Mouse (Mus musculus): ENCODE measurements at regions not wholly inside any gene's neighbourhood (a gene's known extent, or its start where the extent isn't known, plus 50 kb on each side); places are given as distances from the start of the nearest gene placed in this dataset.
"Not testable (repeated sequence)": the region's sequence is repeated elsewhere in the genome, so short reads cannot be mapped to it uniquely, and the experiment has no call there.

DNA sequence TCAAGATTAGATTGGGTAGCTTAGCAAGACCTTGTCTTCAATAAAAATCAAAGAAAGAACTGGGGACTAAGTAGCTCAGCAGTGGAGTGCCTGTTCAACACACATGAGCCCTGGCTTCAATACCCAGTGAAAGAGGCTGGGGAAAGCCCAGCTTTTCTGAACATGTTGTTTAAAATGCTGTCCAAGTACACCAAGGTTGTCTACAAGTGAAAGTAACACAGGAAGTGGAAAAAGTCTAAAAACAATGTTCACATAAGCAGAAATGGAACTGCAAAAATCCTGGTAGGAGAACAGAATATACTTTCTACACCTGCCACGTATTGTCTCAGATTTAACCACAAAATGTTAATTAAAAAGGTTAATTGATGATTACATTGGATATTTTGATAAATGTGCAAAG is 353.8 kb upstream of the Impg1 start:
- Histone ChIP-seq H3K27ac (replicated peaks) (no peak overlapping the region), H3K36me3 (replicated peaks) (no peaks in the 10 kb centered on the region), H3K9me3 (no peaks in the 10 kb centered on the region), H3K4me3 (no peak overlapping the region), H3K4me1 (no peaks in the 10 kb centered on the region), H3K27me3 (replicated peaks; ENCODE audit: low read depth, poor library complexity, severe bottlenecking) (no peaks in the 10 kb centered on the region)
- WGBS: 88% methylated on average over 1 of the region's 1 CpGs
- DNase-seq (ENCODE audit: low spot score): no peak

DNA sequence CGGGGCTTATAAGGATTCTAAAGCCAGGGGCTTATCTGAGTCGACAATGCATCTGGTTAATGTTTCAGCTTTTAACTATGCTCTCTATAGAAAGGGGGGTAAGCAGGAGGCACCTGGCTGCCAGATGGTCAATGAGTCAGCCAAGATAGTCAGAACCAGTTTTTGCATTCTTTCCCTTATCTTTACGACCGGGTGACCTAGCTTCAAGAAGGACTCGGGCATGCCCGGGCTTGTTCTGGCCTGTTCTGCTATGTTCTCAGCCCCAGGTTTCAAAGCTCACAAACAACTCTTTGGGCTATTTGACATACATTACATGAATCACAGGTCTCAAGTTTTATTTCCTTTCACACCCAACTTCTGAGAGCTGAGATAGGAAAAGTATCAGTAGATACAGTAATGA is 348.6 kb upstream of the Impg1 start:
- peak; percentile 10 for DNase-seq (ENCODE audit: low spot score)
- not testable (repeated sequence) for H3K36me3 ChIP-seq (replicated peaks); H3K27ac ChIP-seq (replicated peaks); H3K27me3 ChIP-seq (replicated peaks; ENCODE audit: low read depth, poor library complexity, severe bottlenecking); H3K9me3 ChIP-seq; H3K4me3 ChIP-seq; H3K4me1 ChIP-seq
- WGBS: 78% methylated on average over 6 of the region's 6 CpGs

GRCm38 (mm10) chr9:80791523-80791922 is 326.2 kb upstream of the Impg1 start:
- no peaks in the 10 kb centered on the region for H3K9me3 ChIP-seq
- no peaks in the 10 kb centered on the region for H3K27me3 ChIP-seq (replicated peaks; ENCODE audit: low read depth, poor library complexity, severe bottlenecking)
- no peak for DNase-seq (ENCODE audit: low spot score)
- no peak overlapping the region for H3K4me3 ChIP-seq
- 87% methylated on average over 3 of the region's 3 CpGs for WGBS
- H3K36me3 ChIP-seq (replicated peaks): no peaks in the 10 kb centered on the region
- H3K27ac ChIP-seq (replicated peaks): no peak overlapping the region
- H3K4me1 ChIP-seq: no peaks in the 10 kb centered on the region

GRCm38 (mm10) chr9:80774541-80774940 is 309.3 kb upstream of the Impg1 start:
- Histone ChIP-seq H3K4me3 (no peak overlapping the region), H3K36me3 (replicated peaks) (no peaks in the 10 kb centered on the region), H3K27ac (replicated peaks) (no peak overlapping the region), H3K9me3 (no peaks in the 10 kb centered on the region), H3K27me3 (replicated peaks; ENCODE audit: low read depth, poor library complexity, severe bottlenecking) (no peaks in the 10 kb centered on the region), H3K4me1 (peaks cover 4% of the 10 kb centered on the region; the same call in 1 of the 2 replicates)
- DNase-seq (ENCODE audit: low spot score): no peak
- WGBS: 38% methylated on average over 1 of the region's 1 CpGs

GRCm38 (mm10) chr9:80735806-80736205 is 270.5 kb upstream of the Impg1 start:
- H3K27ac ChIP-seq (replicated peaks); DNase-seq (ENCODE audit: low spot score); H3K36me3 ChIP-seq (replicated peaks); H3K27me3 ChIP-seq (replicated peaks; ENCODE audit: low read depth, poor library complexity, severe bottlenecking); H3K9me3 ChIP-seq; H3K4me3 ChIP-seq; H3K4me1 ChIP-seq: not testable (repeated sequence)
- 95% methylated on average over 9 of the region's 9 CpGs for WGBS

DNA sequence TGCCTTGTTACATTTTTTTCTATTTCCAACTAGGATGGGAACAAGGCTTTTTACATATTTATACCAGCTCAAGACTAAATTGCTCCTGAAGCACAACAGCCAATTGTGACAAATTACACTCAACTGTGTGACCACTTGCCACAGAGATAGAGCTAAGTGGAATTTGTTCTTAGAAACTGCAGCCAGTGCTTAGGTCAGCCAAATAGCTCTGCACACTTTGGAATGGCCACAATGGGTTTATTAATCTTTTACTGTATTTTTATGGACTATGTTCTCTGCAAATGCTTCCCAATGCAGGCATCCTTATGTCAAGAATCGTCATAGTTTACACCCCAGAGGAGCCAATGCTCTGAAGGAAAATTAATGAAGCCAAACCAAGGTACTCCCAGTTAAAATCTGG is 267.7 kb upstream of the Impg1 start:
- WGBS: 75% methylated on average over 1 of the region's 1 CpGs

GRCm38 (mm10) chr9:80723638-80724037 is 258.4 kb upstream of the Impg1 start:
- H3K9me3 ChIP-seq: no peaks in the 10 kb centered on the region
- no peaks in the 10 kb centered on the region for H3K36me3 ChIP-seq (replicated peaks)
- H3K4me3 ChIP-seq: no peak overlapping the region
- H3K27ac ChIP-seq (replicated peaks): no peak overlapping the region
- no peak for DNase-seq (ENCODE audit: low spot score)
- H3K27me3 ChIP-seq (replicated peaks; ENCODE audit: low read depth, poor library complexity, severe bottlenecking): no peaks in the 10 kb centered on the region
- H3K4me1 ChIP-seq: no peaks in the 10 kb centered on the region

More for the DNA sequence above, 267.7 kb upstream of the Impg1 start:
- Histone ChIP-seq H3K36me3 (replicated peaks) (no peaks in the 10 kb centered on the region), H3K27me3 (replicated peaks; ENCODE audit: low read depth, poor library complexity, severe bottlenecking) (no peaks in the 10 kb centered on the region), H3K27ac (replicated peaks) (no peak overlapping the region), H3K4me1 (no peaks in the 10 kb centered on the region), H3K4me3 (no peak overlapping the region), H3K9me3 (no peaks in the 10 kb centered on the region)
- no peak for DNase-seq (ENCODE audit: low spot score)

GRCm38 (mm10) chr9:80718516-80718915 is 253.2 kb upstream of the Impg1 start:
- H3K27ac ChIP-seq (replicated peaks): no peak overlapping the region
- H3K36me3 ChIP-seq (replicated peaks): no peaks in the 10 kb centered on the region
- WGBS: 89% methylated on average over 4 of the region's 4 CpGs
- no peaks in the 10 kb centered on the region for H3K27me3 ChIP-seq (replicated peaks; ENCODE audit: low read depth, poor library complexity, severe bottlenecking)
- no peak for DNase-seq (ENCODE audit: low spot score)
- H3K9me3 ChIP-seq: no peaks in the 10 kb centered on the region
- no peaks in the 10 kb centered on the region for H3K4me1 ChIP-seq
- no peak overlapping the region for H3K4me3 ChIP-seq

GRCm38 (mm10) chr9:80709781-80710180 is 244.5 kb upstream of the Impg1 start:
- no peak for DNase-seq (ENCODE audit: low spot score)
- Histone ChIP-seq H3K27ac (replicated peaks) (no peak overlapping the region), H3K4me3 (no peak overlapping the region), H3K9me3 (no peaks in the 10 kb centered on the region), H3K4me1 (no peaks in the 10 kb centered on the region), H3K27me3 (replicated peaks; ENCODE audit: low read depth, poor library complexity, severe bottlenecking) (no peaks in the 10 kb centered on the region), H3K36me3 (replicated peaks) (no peaks in the 10 kb centered on the region)

- no peak for DNase-seq (ENCODE audit: low spot score)
- Histone ChIP-seq H3K27me3 (replicated peaks; ENCODE audit: low read depth, poor library complexity, severe bottlenecking) (no peaks in the 10 kb centered on the region), H3K4me1 (no peaks in the 10 kb centered on the region), H3K27ac (replicated peaks) (no peak overlapping the region), H3K4me3 (no peak overlapping the region), H3K9me3 (no peaks in the 10 kb centered on the region), H3K36me3 (replicated peaks) (no peaks in the 10 kb centered on the region)
- 90% methylated on average over 2 of the region's 2 CpGs for WGBS
These were observed 240.0 kb upstream of the Impg1 start for GRCm38 (mm10) chr9:80705264-80705663.

GRCm38 (mm10) chr9:80697171-80697570 is 231.9 kb upstream of the Impg1 start:
- no peak for DNase-seq (ENCODE audit: low spot score)
- no peaks in the 10 kb centered on the region for H3K27me3 ChIP-seq (replicated peaks; ENCODE audit: low read depth, poor library complexity, severe bottlenecking)

DNA sequence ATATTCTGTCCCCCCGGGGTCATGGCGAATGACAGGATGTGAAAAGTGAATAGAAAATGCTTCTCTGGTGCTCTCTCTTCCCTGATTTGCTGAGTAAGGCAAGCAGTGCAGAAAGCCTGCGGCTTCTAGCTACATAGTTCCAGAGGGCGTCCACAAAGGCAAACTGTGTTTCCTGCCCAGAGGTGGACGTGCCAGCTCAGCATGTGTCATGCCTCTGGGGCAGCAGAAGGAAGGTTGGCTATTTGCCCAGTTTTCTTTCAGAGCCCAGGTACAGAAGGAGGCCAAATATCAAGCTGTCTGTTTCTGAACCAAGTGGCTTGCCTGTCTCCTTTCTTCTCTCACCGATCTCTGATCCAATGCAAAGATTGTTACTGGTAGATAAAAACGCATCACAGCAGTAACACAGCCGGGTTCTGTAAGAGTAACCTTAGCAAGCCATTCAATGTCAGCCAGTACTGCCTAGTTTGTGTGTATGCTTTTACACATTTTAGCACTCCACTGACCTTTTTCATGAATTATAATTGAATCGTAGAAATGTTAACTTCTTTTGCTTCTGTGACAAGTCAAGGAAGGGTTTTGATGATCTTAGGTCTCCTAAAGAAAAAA is 223.3 kb upstream of the Impg1 start:
- Histone ChIP-seq H3K9me3 (no peaks in the 10 kb centered on the region), H3K27ac (replicated peaks) (no peak overlapping the region), H3K4me3 (no peak overlapping the region), H3K4me1 (peaks cover 3% of the 10 kb centered on the region; the same call in 1 of the 2 replicates), H3K27me3 (replicated peaks; ENCODE audit: low read depth, poor library complexity, severe bottlenecking) (no peaks in the 10 kb centered on the region), H3K36me3 (replicated peaks) (no peaks in the 10 kb centered on the region)
- no peak for DNase-seq (ENCODE audit: low spot score)
- WGBS: 67% methylated on average over 9 of the region's 9 CpGs

More at GRCm38 (mm10) chr9:80697171-80697570, 231.9 kb upstream of the Impg1 start:
- Histone ChIP-seq H3K27ac (replicated peaks) (no peak overlapping the region), H3K4me3 (no peak overlapping the region), H3K36me3 (replicated peaks) (no peaks in the 10 kb centered on the region), H3K4me1 (no peaks in the 10 kb centered on the region), H3K9me3 (no peaks in the 10 kb centered on the region)
- WGBS: 88% methylated on average over 2 of the region's 2 CpGs

- no peak for DNase-seq (ENCODE audit: low spot score)
- H3K27ac ChIP-seq (replicated peaks): no peak overlapping the region
- H3K9me3 ChIP-seq: no peaks in the 10 kb centered on the region
- H3K4me3 ChIP-seq: no peak overlapping the region
- no peaks in the 10 kb centered on the region for H3K4me1 ChIP-seq
- no peaks in the 10 kb centered on the region for H3K27me3 ChIP-seq (replicated peaks; ENCODE audit: low read depth, poor library complexity, severe bottlenecking)
- 74% methylated on average over 5 of the region's 5 CpGs for WGBS
- H3K36me3 ChIP-seq (replicated peaks): no peaks in the 10 kb centered on the region
These were observed 217.9 kb upstream of the Impg1 start for GRCm38 (mm10) chr9:80683030-80683692.
